Mouse (Mus musculus): ENCODE data around the gene Ace. TPM values are rescaled to one million over a fixed set of nuclear protein-coding genes. Genes with fewer than 3 reads are reported as not detected.

Ace gene
- polyA plus RNA-seq, 1 experiment from 2014 or later, result 4.8 TPM

Other genes starting within 250 kb of the Ace start
- 16.9 and 25.2 TPM in 2 replicates for gene Cyb561, start 14.6 kb upstream of the Ace start, polyA plus RNA-seq (2014; fragmentation: Nextera tagmentation; extraction: Ambion mirVana)
- not detected in 2 replicates for gene Ace3, start 26.7 kb downstream of the Ace start, polyA plus RNA-seq (2014; fragmentation: Nextera tagmentation; extraction: Ambion mirVana)
- 0.10 and 0.14 TPM in 2 replicates for gene Kcnh6, start 40.2 kb downstream of the Ace start, polyA plus RNA-seq (2014; fragmentation: Nextera tagmentation; extraction: Ambion mirVana)
- 43.7 and 68.8 TPM in 2 replicates for gene Dcaf7, start 68.9 kb downstream of the Ace start, polyA plus RNA-seq (2014; fragmentation: Nextera tagmentation; extraction: Ambion mirVana)
- 10.3 and 11.3 TPM in 2 replicates for gene Taco1, start 98.1 kb downstream of the Ace start, polyA plus RNA-seq (2014; fragmentation: Nextera tagmentation; extraction: Ambion mirVana)
- 23.2 and 25.7 TPM in 2 replicates for gene Map3k3, start 116.7 kb downstream of the Ace start, polyA plus RNA-seq (2014; fragmentation: Nextera tagmentation; extraction: Ambion mirVana)
- not detected in 2 replicates for gene Gm10840, start 192.9 kb downstream of the Ace start, polyA plus RNA-seq (2014; fragmentation: Nextera tagmentation; extraction: Ambion mirVana)
- 216 and 266 TPM in 2 replicates for gene Limd2, start 192.9 kb downstream of the Ace start, polyA plus RNA-seq (2014; fragmentation: Nextera tagmentation; extraction: Ambion mirVana)
- gene Strada, start 234.2 kb downstream of the Ace start, polyA plus RNA-seq (2014; fragmentation: Nextera tagmentation; extraction: Ambion mirVana), result 29.1 and 33.5 TPM in 2 replicates
- 39.3 and 60.3 TPM in 2 replicates for gene Ccdc47, start 248.4 kb downstream of the Ace start, polyA plus RNA-seq (2014; fragmentation: Nextera tagmentation; extraction: Ambion mirVana)
- gene Ddx42, start 249.0 kb downstream of the Ace start, polyA plus RNA-seq (2014; fragmentation: Nextera tagmentation; extraction: Ambion mirVana), result 43.1 and 71.8 TPM in 2 replicates